Mouse (Mus musculus): Measurements from ENCODE around the gene Smurf1. TPM values are rescaled to one million over a fixed set of nuclear protein-coding genes. Genes with fewer than 3 reads are reported as not detected.

Smurf1 gene
- total and polyA plus RNA-seq, 2 experiments from 2014 or later = 21.6 to 55.5 TPM

DNA sequence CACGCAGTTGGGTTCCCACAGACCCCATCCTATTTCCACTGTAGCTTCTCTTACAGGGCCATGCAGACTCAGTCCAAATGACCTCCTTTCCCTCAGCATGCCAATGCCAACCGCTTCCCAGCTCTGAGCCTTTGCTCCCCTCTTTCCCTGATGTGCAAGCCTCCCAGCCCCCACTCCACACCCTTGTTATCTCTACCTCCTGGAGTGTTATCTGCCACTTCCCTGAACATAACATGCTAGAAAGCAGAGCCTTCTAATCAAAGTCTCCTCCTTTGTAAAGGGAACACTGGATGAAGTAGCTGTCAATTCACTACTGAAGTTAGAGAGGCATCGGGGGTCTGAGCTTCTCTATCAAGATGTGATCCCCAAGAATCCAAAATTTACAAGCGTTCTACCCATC, 32.2 kb downstream of the Smurf1 start:
- no peak overlapping the region for H3K9ac ChIP-seq
- H3K4me3 ChIP-seq (ENCODE audit: low read depth, low read length) = no peak overlapping the region
- WGBS = 83% methylated on average over 4 of the region's 4 CpGs
- no peak for ATAC-seq
- TF ChIP-seq CTCF (IDR thresholded peaks at IDR 0.05; ENCODE audit: low read depth) = no peak
- no peaks in the 10 kb centered on the region for H3K36me3 ChIP-seq (ENCODE audit: insufficient read depth)
- no peak overlapping the region for H3K27ac ChIP-seq (ENCODE audit: low read depth, low read length)
- no peaks in the 10 kb centered on the region for H3K9me3 ChIP-seq (ENCODE audit: low read length)
- H3K4me2 ChIP-seq (ENCODE audit: low read depth) = no peak overlapping the region
- peaks cover 8% of the 10 kb centered on the region for H3K4me1 ChIP-seq (ENCODE audit: insufficient read depth)
- no peak for DNase-seq
- H3K27me3 ChIP-seq (ENCODE audit: insufficient read depth, low read length) = no peaks in the 10 kb centered on the region

DNA sequence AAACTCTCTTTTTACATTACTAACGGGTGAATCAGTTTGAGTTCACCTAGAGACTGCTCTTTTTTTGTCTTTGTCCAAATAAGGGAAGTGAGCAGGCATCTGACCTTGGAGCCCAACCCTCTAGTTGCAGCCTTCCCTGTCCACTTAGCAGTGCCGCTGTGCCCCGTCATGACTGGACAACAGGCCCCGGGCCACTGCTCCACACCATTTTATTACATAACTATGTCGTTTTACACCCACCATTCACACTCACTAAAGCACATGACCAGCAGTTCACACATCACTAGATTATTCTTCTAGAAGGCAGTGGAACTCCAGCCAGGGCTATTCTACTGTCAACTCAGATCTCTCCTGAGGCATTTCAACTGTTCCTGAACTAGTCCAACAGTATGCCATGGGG, 33.8 kb downstream of the Smurf1 start:
- Histone ChIP-seq H3K27ac (ENCODE audit: low read depth, low read length) (no peak overlapping the region), H3K27me3 (ENCODE audit: insufficient read depth, low read length) (no peaks in the 10 kb centered on the region), H3K4me3 (ENCODE audit: low read depth, low read length) (no peak overlapping the region), H3K36me3 (ENCODE audit: insufficient read depth) (no peaks in the 10 kb centered on the region), H3K4me2 (ENCODE audit: low read depth) (no peak overlapping the region), H3K9me3 (ENCODE audit: low read length) (no peaks in the 10 kb centered on the region), H3K9ac (no peak overlapping the region), H3K4me1 (ENCODE audit: insufficient read depth) (peaks cover 8% of the 10 kb centered on the region)
- WGBS = 92% methylated on average over 5 of the region's 5 CpGs
- no peak for TF ChIP-seq CTCF (IDR thresholded peaks at IDR 0.05; ENCODE audit: low read depth)
- ATAC-seq (no peak), DNase-seq (no peak)

DNA sequence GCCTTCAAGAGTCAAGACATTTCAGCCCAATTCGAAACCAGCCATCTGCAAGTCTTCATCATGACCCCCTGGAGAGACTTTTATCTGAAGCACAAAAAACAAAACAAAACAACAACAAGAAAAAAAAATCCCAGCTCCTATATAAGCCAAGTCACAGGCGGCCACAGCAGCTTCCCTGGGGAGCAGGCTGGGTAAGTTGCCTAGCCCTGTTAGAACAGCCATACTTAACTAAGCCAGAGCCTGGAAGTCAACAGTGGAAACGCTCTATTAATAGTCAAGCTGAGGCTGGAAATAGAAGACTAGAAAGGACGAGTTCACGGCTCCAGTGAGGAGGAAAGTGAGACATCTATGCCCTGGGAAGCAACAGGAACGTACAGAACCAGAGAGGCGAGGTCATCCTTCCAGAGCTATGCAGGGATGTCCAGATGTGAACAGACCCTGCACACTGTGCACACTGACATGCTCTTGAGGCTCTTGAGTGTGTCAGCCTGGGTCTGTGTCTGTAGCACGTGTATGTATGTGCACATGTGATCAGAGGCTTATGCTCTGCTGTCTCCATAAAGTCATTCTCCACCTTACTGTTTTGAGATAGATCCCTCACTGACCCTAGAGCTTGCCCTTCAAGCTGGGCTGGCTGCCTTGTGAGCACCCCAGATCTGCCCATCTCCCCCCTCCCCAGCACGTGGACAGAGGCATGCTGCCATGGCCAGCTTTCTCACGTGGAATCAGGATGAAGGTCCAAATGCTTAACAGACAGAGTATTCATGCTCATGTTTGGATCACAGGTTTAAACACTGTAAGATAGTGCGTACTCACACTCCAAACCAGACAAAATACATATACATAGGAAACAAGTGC, 36.6 kb downstream of the Smurf1 start:
- ATAC-seq = no peak; the same call in 1 of the 2 replicates
- H3K9ac ChIP-seq = no peak overlapping the region
- no peak overlapping the region for H3K4me2 ChIP-seq (ENCODE audit: low read depth)
- peaks cover 8% of the 10 kb centered on the region for H3K4me1 ChIP-seq (ENCODE audit: insufficient read depth)
- no peak for TF ChIP-seq CTCF (IDR thresholded peaks at IDR 0.05; ENCODE audit: low read depth)
- H3K4me3 ChIP-seq (ENCODE audit: low read depth, low read length) = no peak overlapping the region
- H3K9me3 ChIP-seq (ENCODE audit: low read length) = no peaks in the 10 kb centered on the region
- no peak for DNase-seq
- H3K27me3 ChIP-seq (ENCODE audit: insufficient read depth, low read length) = no peaks in the 10 kb centered on the region
- H3K27ac ChIP-seq (ENCODE audit: low read depth, low read length) = no peak overlapping the region
- 52% methylated on average over 11 of the region's 11 CpGs for WGBS
- H3K36me3 ChIP-seq (ENCODE audit: insufficient read depth) = no peaks in the 10 kb centered on the region

DNA sequence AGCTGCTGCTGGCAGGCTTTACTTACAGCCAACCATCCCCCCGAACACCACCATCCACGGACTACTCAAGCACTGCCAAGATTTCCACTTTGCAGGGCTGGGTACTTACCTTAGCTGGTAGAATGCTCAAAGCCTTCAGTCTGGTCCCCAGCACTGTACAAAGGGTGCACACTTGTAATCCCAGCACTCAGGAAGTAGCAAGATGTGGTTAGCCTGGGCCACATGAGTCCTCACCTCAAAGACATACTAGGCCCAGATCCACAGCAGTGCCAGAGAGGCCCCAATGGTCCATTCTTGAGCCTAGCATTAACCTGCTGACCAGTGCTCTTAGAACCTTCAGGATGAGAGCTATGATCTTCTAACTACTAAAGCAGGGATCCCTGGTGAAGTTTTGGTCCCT, 39.4 kb downstream of the Smurf1 start:
- WGBS = 67% methylated on average over 2 of the region's 2 CpGs
- no peak overlapping the region for H3K9ac ChIP-seq
- no peak for TF ChIP-seq CTCF (IDR thresholded peaks at IDR 0.05; ENCODE audit: low read depth)

DNA sequence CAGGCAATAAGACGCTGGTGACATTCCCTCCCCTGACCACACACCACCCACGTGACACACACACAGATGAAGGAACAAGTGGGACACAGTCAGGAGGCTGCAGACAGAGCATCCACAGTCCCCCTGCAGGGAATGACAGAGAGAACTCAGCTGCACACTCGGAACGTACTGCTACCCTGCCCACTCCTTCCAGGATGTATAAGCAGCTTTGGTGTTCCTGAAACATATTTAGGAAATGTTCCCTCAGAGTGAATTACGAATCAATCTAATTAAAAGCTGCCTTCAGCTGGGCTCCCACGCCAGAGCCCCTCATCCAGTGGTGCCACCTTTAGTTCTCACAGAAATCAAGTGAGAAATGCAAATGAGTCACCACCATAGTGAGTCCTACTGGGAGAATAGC, 42.3 kb downstream of the Smurf1 start:
- Histone ChIP-seq H3K4me3 (ENCODE audit: low read depth, low read length) (no peak overlapping the region), H3K4me1 (ENCODE audit: insufficient read depth) (no peaks in the 10 kb centered on the region), H3K27ac (ENCODE audit: low read depth, low read length) (no peak overlapping the region), H3K9ac (no peak overlapping the region), H3K36me3 (ENCODE audit: insufficient read depth) (no peaks in the 10 kb centered on the region), H3K4me2 (ENCODE audit: low read depth) (no peak overlapping the region), H3K9me3 (ENCODE audit: low read length) (no peaks in the 10 kb centered on the region), H3K27me3 (ENCODE audit: insufficient read depth, low read length) (no peaks in the 10 kb centered on the region)
- peak; percentile 77 for ATAC-seq
- no peak for TF ChIP-seq CTCF (IDR thresholded peaks at IDR 0.05; ENCODE audit: low read depth)
- no peak for DNase-seq
- WGBS = 33% methylated on average over 6 of the region's 6 CpGs

More for the DNA sequence above, 39.4 kb downstream of the Smurf1 start:
- no peaks in the 10 kb centered on the region for H3K9me3 ChIP-seq (ENCODE audit: low read length)
- DNase-seq = no peak
- no peak overlapping the region for H3K27ac ChIP-seq (ENCODE audit: low read depth, low read length)
- no peak overlapping the region for H3K4me2 ChIP-seq (ENCODE audit: low read depth)
- H3K4me3 ChIP-seq (ENCODE audit: low read depth, low read length) = no peak overlapping the region
- peaks cover 8% of the 10 kb centered on the region for H3K4me1 ChIP-seq (ENCODE audit: insufficient read depth)
- no peaks in the 10 kb centered on the region for H3K27me3 ChIP-seq (ENCODE audit: insufficient read depth, low read length)
- H3K36me3 ChIP-seq (ENCODE audit: insufficient read depth) = no peaks in the 10 kb centered on the region
- no peak for ATAC-seq

DNA sequence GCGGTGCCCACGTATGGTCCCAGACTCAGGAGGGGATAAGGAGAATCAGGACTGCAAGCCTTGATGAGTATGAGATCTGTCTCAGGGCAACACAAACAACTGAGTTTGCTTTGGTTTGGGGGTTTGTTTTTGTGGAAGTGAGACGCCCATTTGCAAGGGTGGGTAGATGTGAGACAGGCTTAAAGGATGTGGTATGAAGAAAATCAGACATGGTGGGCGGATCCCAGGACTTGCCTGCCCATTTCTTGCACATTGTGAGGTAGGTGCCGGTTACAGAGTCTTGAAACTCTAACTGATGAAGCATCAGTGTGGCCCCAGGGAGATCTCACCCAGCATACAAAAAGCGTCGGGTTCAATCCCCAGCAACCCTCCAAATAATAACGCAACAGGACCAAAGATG, 45.9 kb downstream of the Smurf1 start:
- H3K4me2 ChIP-seq (ENCODE audit: low read depth) = no peak overlapping the region
- no peaks in the 10 kb centered on the region for H3K4me1 ChIP-seq (ENCODE audit: insufficient read depth)
- no peaks in the 10 kb centered on the region for H3K9me3 ChIP-seq (ENCODE audit: low read length)
- H3K9ac ChIP-seq = no peak overlapping the region
- WGBS = 92% methylated on average over 8 of the region's 8 CpGs
- DNase-seq (no peak), ATAC-seq (no peak)
- TF ChIP-seq CTCF (IDR thresholded peaks at IDR 0.05; ENCODE audit: low read depth) = no peak
- no peak overlapping the region for H3K4me3 ChIP-seq (ENCODE audit: low read depth, low read length)
- no peaks in the 10 kb centered on the region for H3K36me3 ChIP-seq (ENCODE audit: insufficient read depth)
- no peaks in the 10 kb centered on the region for H3K27me3 ChIP-seq (ENCODE audit: insufficient read depth, low read length)
- H3K27ac ChIP-seq (ENCODE audit: low read depth, low read length) = no peak overlapping the region

DNA sequence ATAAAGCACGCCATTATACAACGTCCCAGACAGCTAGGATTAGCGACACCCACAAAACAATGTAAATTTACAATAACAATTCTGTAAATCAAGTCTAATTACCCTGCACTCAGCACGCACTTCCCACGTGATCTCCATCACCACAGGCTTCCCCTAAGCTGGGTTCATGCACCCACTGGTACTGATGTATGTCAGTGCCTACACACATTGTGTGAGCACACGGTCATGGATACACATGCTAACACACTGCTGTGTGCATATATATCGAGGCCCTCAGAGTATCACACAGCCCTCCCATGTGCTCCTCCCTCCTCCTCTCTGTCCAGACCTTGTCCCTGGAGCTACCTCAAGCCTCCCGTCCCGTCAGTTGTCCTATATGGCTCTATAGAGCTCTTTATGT, 46.5 kb downstream of the Smurf1 start:
- Histone ChIP-seq H3K4me1 (ENCODE audit: insufficient read depth) (0 out of 2 replicates have a peak, but pooled peaks cover 3% of the 10 kb centered on the region), H3K27ac (ENCODE audit: low read depth, low read length) (no peak overlapping the region), H3K4me2 (ENCODE audit: low read depth) (no peak overlapping the region), H3K27me3 (ENCODE audit: insufficient read depth, low read length) (no peaks in the 10 kb centered on the region), H3K4me3 (ENCODE audit: low read depth, low read length) (no peak overlapping the region), H3K36me3 (ENCODE audit: insufficient read depth) (no peaks in the 10 kb centered on the region), H3K9ac (no peak overlapping the region), H3K9me3 (ENCODE audit: low read length) (no peaks in the 10 kb centered on the region)
- TF ChIP-seq CTCF (IDR thresholded peaks at IDR 0.05; ENCODE audit: low read depth) = no peak
- ATAC-seq (peak; percentile 37; the same call in 1 of the 2 replicates), DNase-seq (no peak)
- 52% methylated on average over 9 of the region's 9 CpGs for WGBS

All from forebrain, postnatal 0 days (tissue).